Mouse (Mus musculus) MEL (cell line): Measurements from ENCODE around the gene Galnt14. TPM values are rescaled to one million over a fixed set of nuclear protein-coding genes. Genes with fewer than 3 reads are reported as not detected.

ENCODE experiments used
- DNase-seq: peaks from one replicate; pipeline ENCODE4 v3.0.0; 2011; ENCODE audit warnings: low read depth, low spot score
- H3K27ac ChIP-seq: 2 replicates; pipeline ENCODE4 v1.5.1; 2012; ENCODE audit warnings: low read depth, mild to moderate bottlenecking, control low read depth, low read length, moderate library complexity; ENCODE audit not compliant: control insufficient read depth
- H3K27me3 ChIP-seq, 2 experiments: fragments of 150-350 bp in 1 of 2; sonication (generic) in 1 of 2; 2 replicates each; pipeline ENCODE4 v1.6.1; 2012; ENCODE audit warnings: low read length in 2 of 2, mild to moderate bottlenecking in 2 of 2, improper control_type of control experiment in 1 of 2, moderate library complexity in 1 of 2; ENCODE audit not compliant: insufficient read depth in 2 of 2, control insufficient read depth in 1 of 2
- H3K36me3 ChIP-seq, 2 experiments: 2 replicates each; pipeline ENCODE4 v1.6.1; 2012 to 2014; ENCODE audit warnings: low read length in 2 of 2, improper control_type of control experiment in 1 of 2, inconsistent platforms in 1 of 2, mild to moderate bottlenecking in 1 of 2; ENCODE audit not compliant: insufficient read depth in 2 of 2, control insufficient read depth in 1 of 2
- H3K4me1 ChIP-seq, 2 experiments: fragments of 150-350 bp in 1 of 2; sonication (generic) in 1 of 2; 2 replicates each; pipeline ENCODE4 v1.6.1; 2012; ENCODE audit warnings: low read length in 2 of 2, improper control_type of control experiment in 1 of 2, mild to moderate bottlenecking in 1 of 2; ENCODE audit not compliant: insufficient read depth in 2 of 2, control insufficient read depth in 1 of 2
- H3K4me3 ChIP-seq, 2 experiments: fragments of 150-350 bp in 1 of 2; sonication (generic) in 1 of 2; 2 replicates each; pipeline ENCODE4 v1.5.1; 2012; ENCODE audit warnings: low read depth in 2 of 2, low read length in 2 of 2, mild to moderate bottlenecking in 2 of 2, moderate library complexity in 2 of 2, control low read depth in 1 of 2, improper control_type of control experiment in 1 of 2; ENCODE audit not compliant: control insufficient read depth in 1 of 2, insufficient read depth in 1 of 2
- H3K79me2 ChIP-seq: 2 replicates; pipeline ENCODE4 v1.6.1; 2012; ENCODE audit warnings: mild to moderate bottlenecking, low read length, moderate library complexity; ENCODE audit not compliant: control insufficient read depth, poor library complexity, insufficient read depth
- H3K9ac ChIP-seq: 2 replicates; pipeline ENCODE4 v1.6.1; 2012; ENCODE audit warnings: low read depth, mild to moderate bottlenecking, control low read depth, low read length, moderate library complexity; ENCODE audit not compliant: control insufficient read depth, poor library complexity, severe bottlenecking
- H3K9me3 ChIP-seq: fragments of 150-350 bp; sonication (generic); replicated peaks from 2 replicates; pipeline ENCODE4 v1.6.1; 2012; ENCODE audit warnings: mild to moderate bottlenecking, low read length, improper control_type of control experiment, moderate library complexity; ENCODE audit not compliant: insufficient read depth
- BHLHE40 ChIP-seq: IDR thresholded peaks from 2 replicates; pipeline ENCODE4 v1.6.1; 2012; ENCODE audit warnings: low read depth, mild to moderate bottlenecking, inconsistent platforms, low read length, improper control_type of control experiment, borderline replicate concordance
- CHD1 ChIP-seq: IDR thresholded peaks from 2 replicates; pipeline ENCODE4 v1.6.1; 2012; ENCODE audit warnings: low read depth, mild to moderate bottlenecking, inconsistent platforms, low read length, improper control_type of control experiment
- ELF1 ChIP-seq: IDR thresholded peaks from 2 replicates; pipeline ENCODE4 v1.6.1; 2014; ENCODE audit warnings: low read depth, mild to moderate bottlenecking, inconsistent platforms, low read length, improper control_type of control experiment, moderate library complexity
- EP300 ChIP-seq, 2 experiments: IDR thresholded peaks; 2 replicates each; pipeline ENCODE4 v1.6.1; 2011; ENCODE audit warnings: improper control_type of control experiment in 2 of 2, low read length in 2 of 2, low read depth in 1 of 2, mild to moderate bottlenecking in 1 of 2
- ETS1 ChIP-seq: IDR thresholded peaks from 2 replicates; pipeline ENCODE4 v1.6.1; 2012; ENCODE audit warnings: low read depth, mild to moderate bottlenecking, inconsistent platforms, low read length, improper control_type of control experiment, moderate library complexity
- GABPA ChIP-seq: IDR thresholded peaks from 2 replicates; pipeline ENCODE4 v1.6.1; 2012; ENCODE audit warnings: low read depth, mild to moderate bottlenecking, inconsistent platforms, low read length, improper control_type of control experiment, moderate library complexity
- KAT2A ChIP-seq: conservative IDR thresholded peaks from 2 replicates; pipeline ENCODE4 v1.6.1; 2012; ENCODE audit warnings: low read depth, low read length, improper control_type of control experiment, inconsistent platforms
- MAFK ChIP-seq: IDR thresholded peaks from 2 replicates; pipeline ENCODE4 v1.6.1; 2011; ENCODE audit warnings: low read depth, mild to moderate bottlenecking, low read length, improper control_type of control experiment, borderline replicate concordance
- MAX ChIP-seq: IDR thresholded peaks from 2 replicates; pipeline ENCODE4 v1.6.1; 2011; ENCODE audit warnings: low read length, improper control_type of control experiment
- MYC ChIP-seq: IDR thresholded peaks from 2 replicates; pipeline ENCODE4 v1.6.1; 2011; ENCODE audit warnings: low read depth, mild to moderate bottlenecking, low read length, improper control_type of control experiment, moderate library complexity
- POLR2AphosphoS2 ChIP-seq: IDR thresholded peaks from 2 replicates; pipeline ENCODE4 v1.6.1; 2011; ENCODE audit warnings: low read length, improper control_type of control experiment
- RCOR1 ChIP-seq: IDR thresholded peaks from 2 replicates; pipeline ENCODE4 v1.6.1; 2012; ENCODE audit warnings: low read depth, mild to moderate bottlenecking, inconsistent platforms, low read length, improper control_type of control experiment
- SIN3A ChIP-seq: IDR thresholded peaks from 2 replicates; pipeline ENCODE4 v1.6.1; 2012; ENCODE audit warnings: low read length, improper control_type of control experiment, inconsistent platforms
- TAL1 ChIP-seq: IDR thresholded peaks from 2 replicates; pipeline ENCODE4 v1.6.1; 2012; ENCODE audit warnings: mild to moderate bottlenecking, inconsistent platforms, low read length, moderate library complexity, mixed read lengths
- TBP ChIP-seq: IDR thresholded peaks from 2 replicates; pipeline ENCODE4 v1.8.0; 2011; ENCODE audit warnings: low read depth, low read length, improper control_type of control experiment
- UBTF ChIP-seq: IDR thresholded peaks from 2 replicates; pipeline ENCODE4 v1.6.1; 2012; ENCODE audit warnings: low read depth, mild to moderate bottlenecking, inconsistent platforms, low read length, improper control_type of control experiment, moderate library complexity, borderline replicate concordance; ENCODE audit not compliant: insufficient read depth
- USF2 ChIP-seq, 2 experiments: IDR thresholded peaks; 2 replicates each; pipeline ENCODE4 v1.6.1; 2011 to 2012; ENCODE audit warnings: improper control_type of control experiment in 2 of 2, low read length in 2 of 2, borderline replicate concordance in 1 of 2, inconsistent platforms in 1 of 2, low read depth in 1 of 2, mild to moderate bottlenecking in 1 of 2; ENCODE audit not compliant: insufficient read depth in 1 of 2
- ZC3H11A ChIP-seq: IDR thresholded peaks from 2 replicates; pipeline ENCODE4 v1.6.1; 2012; ENCODE audit warnings: low read depth, mild to moderate bottlenecking, inconsistent platforms, low read length, improper control_type of control experiment
- ZKSCAN1 ChIP-seq: IDR thresholded peaks from 2 replicates; pipeline ENCODE4 v1.6.1; 2012; ENCODE audit warnings: low read depth, mild to moderate bottlenecking, inconsistent platforms, low read length, improper control_type of control experiment, moderate library complexity
- ZNF384 ChIP-seq: IDR thresholded peaks from 2 replicates; pipeline ENCODE4 v1.6.1; 2012; ENCODE audit warnings: low read depth, mild to moderate bottlenecking, inconsistent platforms, low read length, improper control_type of control experiment
- polyA plus RNA-seq, 2 experiments: library from polyadenylated mRNA; stranded (reverse) in 1 of 2; unstranded in 1 of 2; fragments of >175 nt in 1 of 2; fragments of >200 nt in 1 of 2; gene quantifications; 2 replicates each; pipeline versions ENCODE4 v1.2.1 to v1.2.4; 2012; ENCODE audit warnings: low replicate concordance in 2 of 2, low read depth in 1 of 2; ENCODE audit not compliant: insufficient read length in 2 of 2, insufficient read depth in 1 of 2, missing spikeins in 1 of 2
- total RNA-seq: library from RNA; depleted of rRNA; stranded (reverse); fragments of 300-350 nt; gene quantifications from 2 replicates; pipeline ENCODE4 v1.2.3, GENCODE M21; 2012

Gene Galnt14
- total and polyA plus RNA-seq, 3 experiments, result not detected

- TF ChIP-seq KAT2A (no peak), UBTF (no peak), MAFK (no peak), BHLHE40 (no peak), TBP (no peak), EP300 (IDR thresholded peaks at IDR 0.05; ENCODE audit: low read depth in 1 of 2, low read length in 2 of 2) (no peak), ELF1 (no peak), CHD1 (no peak), SIN3A (no peak), RCOR1 (no peak), ZNF384 (no peak)
- TF ChIP-seq, all 39 proteins: peak for 0
- Histone ChIP-seq H3K79me2 (no peaks in the 10 kb centered on the region), H3K36me3 (no peaks in the 10 kb centered on the region), H3K27me3 (no peaks in the 10 kb centered on the region), H3K27ac (no peak overlapping the region), H3K9ac (no peak overlapping the region), H3K4me1 (no peaks in the 10 kb centered on the region), H3K9me3 (no peaks in the 10 kb centered on the region), H3K4me3 (no peak overlapping the region)
- no peak for DNase-seq
Observed at GRCm38 (mm10) chr17:73656373-73656772, 53.9 kb downstream of the Galnt14 start.

DNA sequence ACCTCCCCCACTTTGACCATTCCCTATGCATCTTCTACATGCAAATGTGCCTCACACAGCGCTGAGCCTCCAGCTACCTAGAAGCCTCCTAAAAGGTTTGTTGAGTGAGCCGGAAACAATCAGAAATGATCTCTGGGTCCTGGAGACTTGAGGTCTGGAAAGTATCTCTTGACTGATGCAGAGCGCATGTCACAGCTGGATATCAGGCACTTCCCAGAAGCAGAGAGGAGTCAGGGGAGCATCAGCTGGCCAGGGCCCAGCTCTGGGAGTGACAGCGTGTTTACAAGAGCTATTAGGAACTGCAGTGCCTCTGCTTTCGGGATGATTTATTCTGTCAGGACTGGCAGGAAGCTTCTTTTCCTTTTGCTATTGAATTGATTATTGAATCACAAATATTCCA, 56.0 kb downstream of the Galnt14 start:
- H3K27ac ChIP-seq, result no peak overlapping the region
- no peak overlapping the region for H3K4me3 ChIP-seq
- no peaks in the 10 kb centered on the region for H3K9me3 ChIP-seq
- H3K36me3 ChIP-seq, result no peaks in the 10 kb centered on the region
- H3K79me2 ChIP-seq, result no peaks in the 10 kb centered on the region
- no peak for TF ChIP-seq POLR2AphosphoS2
- TF ChIP-seq MAX, result no peak
- TF ChIP-seq ETS1, result no peak
- TF ChIP-seq TAL1, result no peak
- no peak for TF ChIP-seq ZC3H11A
- H3K27me3 ChIP-seq, result no peaks in the 10 kb centered on the region
- no peak overlapping the region for H3K9ac ChIP-seq
- no peak for DNase-seq
- H3K4me1 ChIP-seq, result no peaks in the 10 kb centered on the region

- no peak for DNase-seq
- Histone ChIP-seq H3K79me2 (no peaks in the 10 kb centered on the region), H3K9me3 (no peaks in the 10 kb centered on the region), H3K9ac (no peak overlapping the region), H3K36me3 (no peaks in the 10 kb centered on the region), H3K4me3 (no peak overlapping the region), H3K4me1 (no peaks in the 10 kb centered on the region), H3K27ac (no peak overlapping the region), H3K27me3 (no peaks in the 10 kb centered on the region)
- no peak for TF ChIP-seq ZKSCAN1
- TF ChIP-seq MYC, result no peak
- TF ChIP-seq GABPA, result no peak
- no peak for TF ChIP-seq RCOR1
- TF ChIP-seq USF2 (IDR thresholded peaks at IDR 0.05; ENCODE audit: borderline replicate concordance in 1 of 2, insufficient read depth in 1 of 2, low read depth in 1 of 2, low read length in 2 of 2), result no peak
- TF ChIP-seq ZNF384, result no peak
Observed at GRCm38 (mm10) chr17:73649371-73649770, 60.9 kb downstream of the Galnt14 start.
